Mouse (Mus musculus) myocyte (in vitro differentiated cells): ENCODE results near the gene Alk.

Experiments used
- E2F4 ChIP-seq: IDR thresholded peaks from one replicate; pipeline ENCODE4 v1.6.1; 2011; ENCODE audit warnings: mild to moderate bottlenecking, control low read depth, moderate library complexity; ENCODE audit not compliant: insufficient read depth
- POLR2A ChIP-seq: IDR thresholded peaks from one replicate; pipeline ENCODE4 v1.6.1; 2011; ENCODE audit warnings: low read depth, mild to moderate bottlenecking, control low read depth, moderate library complexity; ENCODE audit not compliant: insufficient read length
- POLR2AphosphoS2 ChIP-seq: IDR thresholded peaks from one replicate; pipeline ENCODE4 v1.6.1; 2011; ENCODE audit warnings: low read depth, control low read depth; ENCODE audit not compliant: insufficient read length
- REST ChIP-seq: IDR thresholded peaks from one replicate; pipeline ENCODE4 v1.6.1; 2011; ENCODE audit warnings: mild to moderate bottlenecking, control low read depth, moderate library complexity; ENCODE audit not compliant: insufficient read depth, insufficient read length

DNA sequence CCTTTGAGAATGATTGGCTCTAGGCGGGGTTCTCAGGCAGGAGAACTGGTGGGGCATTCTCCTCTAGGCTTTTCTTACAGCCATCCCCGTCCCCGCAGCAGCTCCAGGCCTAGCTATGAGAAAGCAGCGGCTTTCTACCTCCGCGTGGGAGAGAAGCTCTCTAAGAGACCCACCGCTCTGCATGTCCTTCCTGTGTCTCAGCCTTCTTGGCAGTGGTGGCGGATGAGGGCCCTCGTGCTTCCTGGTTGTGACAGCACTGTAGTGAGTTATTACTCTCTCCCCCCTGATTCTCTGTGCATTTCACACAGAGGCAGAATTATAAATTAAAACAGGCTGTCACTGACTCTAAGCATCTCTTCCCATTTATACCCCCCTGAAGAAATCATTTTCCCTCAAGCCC is 618.0 kb downstream of the Alk start:
- TF ChIP-seq POLR2A (no peak), REST (no peak), E2F4 (no peak), POLR2AphosphoS2 (no peak)
